Mouse (Mus musculus): Measurements from ENCODE around the gene Gys1.

GRCm38 (mm10) chr7:45490822-45491221 lies 56.2 kb downstream of the Gys1 start:
- TF ChIP-seq POLR2A (IDR thresholded peaks at IDR 0.05; ENCODE audit: insufficient read depth, low read depth, low read length) (no peak), CTCF (IDR thresholded peaks at IDR 0.05; ENCODE audit: insufficient read depth, low read depth, low read length) (no peak)
